Mouse (Mus musculus): ENCODE measurements at regions not wholly inside any gene's neighbourhood (a gene's known extent, or its start where the extent isn't known, plus 50 kb on each side); places are given as distances from the start of the nearest gene placed in this dataset.

GRCm38 (mm10) chr6:78599751-78600150 is 131.1 kb upstream of the Reg3g start:
- no peak for DNase-seq

GRCm38 (mm10) chr6:78570000-78570597 is 101.4 kb upstream of the Reg3g start:
- no peak for DNase-seq

DNA sequence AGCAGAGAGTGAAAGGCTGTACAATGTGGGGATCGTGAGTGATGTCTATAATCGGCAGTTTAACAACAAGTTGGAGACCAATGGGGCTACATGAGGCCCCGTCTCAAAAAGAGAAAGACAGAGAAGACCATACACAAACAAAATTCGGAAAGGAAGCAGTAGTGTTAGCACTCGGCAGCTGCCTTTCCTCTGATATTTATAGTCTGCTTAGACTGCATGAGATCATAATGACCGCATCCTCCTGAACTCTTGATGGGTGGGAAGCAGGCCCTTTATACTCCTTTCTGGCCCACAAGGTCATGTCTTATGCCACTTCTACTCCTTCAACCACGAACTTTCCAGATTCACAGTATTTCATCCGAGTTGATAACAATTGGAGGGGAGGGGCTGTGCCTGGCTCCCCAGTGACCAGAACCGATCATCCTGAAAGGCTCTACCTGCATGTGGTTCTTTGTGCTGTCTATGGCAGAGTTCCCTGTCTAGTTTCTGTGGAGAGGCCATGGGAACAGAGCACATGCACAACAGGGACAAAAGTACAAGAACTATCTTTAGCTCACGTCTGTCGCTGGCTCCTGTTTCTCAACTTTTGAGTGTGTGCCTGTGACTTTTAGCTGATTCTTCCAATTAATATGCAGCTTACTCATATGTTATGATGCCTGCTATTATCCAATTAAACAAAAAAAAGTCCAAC is 84.5 kb upstream of the Reg3g start:
- no peak for DNase-seq

GRCm38 (mm10) chr6:78552353-78552698 is 83.7 kb upstream of the Reg3g start:
- DNase-seq: no peak

DNA sequence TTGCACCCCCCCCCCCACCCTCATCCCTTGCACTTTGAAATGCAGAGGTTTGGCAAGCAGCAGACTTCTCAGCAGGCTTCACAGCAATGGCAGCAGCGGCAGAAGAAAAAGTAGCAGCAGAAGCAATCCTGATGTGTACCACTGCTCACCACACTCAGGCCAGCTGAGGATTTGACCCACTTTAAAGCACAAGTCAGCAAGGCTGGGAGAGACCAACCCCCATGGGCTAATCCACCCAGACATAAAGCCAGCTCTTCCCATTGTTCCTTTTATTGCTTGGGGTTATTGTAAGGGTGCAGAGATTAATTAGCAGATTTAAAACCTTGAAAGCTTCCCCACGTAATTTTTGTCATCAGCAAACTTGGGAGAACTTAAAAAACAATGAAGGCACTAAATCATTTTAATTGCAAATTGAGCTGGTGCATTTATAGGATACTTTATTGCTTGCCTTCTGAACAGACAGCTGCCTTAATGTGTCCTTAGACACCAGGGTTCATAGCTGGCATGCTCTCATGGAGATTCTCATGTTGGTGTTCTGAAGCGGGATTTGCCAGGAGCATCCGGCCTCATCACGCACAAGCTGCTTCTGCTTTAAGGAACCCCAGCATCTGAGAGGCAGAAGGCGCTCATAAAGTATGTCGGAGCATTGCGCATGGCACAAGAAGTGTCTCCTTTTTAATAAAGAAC is 83.1 kb upstream of the Reg3g start:
- no peak for DNase-seq

DNA sequence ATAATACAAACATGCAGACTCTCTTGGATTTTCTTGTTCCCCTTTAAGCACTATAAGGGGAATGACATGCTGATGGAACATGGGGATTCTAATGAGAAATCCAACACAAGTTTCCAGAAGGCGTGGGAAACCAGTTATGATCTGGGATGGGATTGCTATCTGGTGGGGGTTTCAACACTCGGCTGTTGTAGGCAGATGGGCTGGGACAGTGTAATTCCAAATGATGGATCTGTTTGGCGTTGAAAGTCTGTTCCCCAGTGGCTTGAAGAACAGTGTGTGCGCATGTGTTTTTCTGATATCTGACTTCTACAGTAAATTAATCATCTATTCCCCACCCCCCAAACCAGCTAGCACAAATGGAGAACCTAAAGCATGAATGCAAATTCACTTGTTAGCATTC is 79.8 kb upstream of the Reg3g start:
- no peak for DNase-seq

DNA sequence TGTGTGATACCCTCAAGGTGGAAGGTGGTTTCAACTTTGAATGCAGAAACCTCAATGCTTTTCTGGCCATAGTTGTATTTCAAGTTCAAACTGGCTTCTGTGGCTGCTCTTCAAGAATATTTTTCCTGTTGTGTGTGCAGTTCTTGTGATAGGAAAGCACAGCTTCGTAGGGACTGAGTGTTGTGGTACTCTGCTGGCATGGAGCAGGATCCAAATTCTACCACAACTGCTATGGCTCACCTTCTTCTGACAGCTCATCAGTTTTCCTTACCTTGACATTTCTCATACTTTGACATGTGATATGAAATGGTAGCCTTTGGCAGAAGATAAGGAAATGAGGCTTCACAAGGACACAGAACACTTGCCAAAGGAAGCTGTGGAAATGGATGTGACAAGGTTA is 79.0 kb upstream of the Reg3g start:
- no peak for DNase-seq

DNA sequence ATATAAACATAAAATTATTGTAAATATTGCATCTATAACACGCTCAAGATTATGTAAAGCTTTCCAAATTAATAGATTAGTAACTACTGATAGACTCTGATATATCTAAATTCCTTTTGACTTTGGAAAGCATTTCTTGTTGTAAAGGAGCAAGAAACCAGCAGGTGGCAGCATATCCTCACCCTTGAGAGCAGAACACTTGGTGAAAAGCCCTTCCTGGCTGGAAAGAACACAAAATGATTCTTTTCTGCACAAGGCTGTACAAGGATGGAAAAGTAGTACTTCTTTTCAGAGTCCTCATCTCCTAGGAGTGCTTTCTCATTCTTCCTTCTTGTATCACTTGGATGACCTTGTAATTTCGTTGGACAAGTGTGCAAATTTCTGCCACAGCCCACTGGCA is 75.6 kb upstream of the Reg3g start:
- peak; percentile 85 for DNase-seq

DNA sequence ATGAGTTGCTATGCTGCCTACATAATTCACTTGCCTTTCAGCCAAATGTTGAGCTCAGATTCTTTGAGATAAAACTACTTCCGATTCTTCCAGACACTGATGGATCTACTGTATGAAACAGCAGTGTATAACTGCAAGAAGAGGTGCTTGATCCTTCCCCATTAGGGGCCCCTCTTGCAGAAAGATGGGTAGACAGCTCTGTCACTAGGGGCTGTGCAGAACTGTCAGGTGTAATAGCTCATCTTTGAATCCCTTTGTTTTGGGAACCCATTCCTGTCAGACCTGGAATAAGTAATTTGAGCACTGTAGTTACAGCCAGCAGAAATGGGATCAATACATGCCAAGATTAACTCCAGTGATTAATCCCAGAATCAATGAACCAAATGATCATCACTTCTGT is 68.8 kb upstream of the Reg3g start:
- DNase-seq: no peak

DNA sequence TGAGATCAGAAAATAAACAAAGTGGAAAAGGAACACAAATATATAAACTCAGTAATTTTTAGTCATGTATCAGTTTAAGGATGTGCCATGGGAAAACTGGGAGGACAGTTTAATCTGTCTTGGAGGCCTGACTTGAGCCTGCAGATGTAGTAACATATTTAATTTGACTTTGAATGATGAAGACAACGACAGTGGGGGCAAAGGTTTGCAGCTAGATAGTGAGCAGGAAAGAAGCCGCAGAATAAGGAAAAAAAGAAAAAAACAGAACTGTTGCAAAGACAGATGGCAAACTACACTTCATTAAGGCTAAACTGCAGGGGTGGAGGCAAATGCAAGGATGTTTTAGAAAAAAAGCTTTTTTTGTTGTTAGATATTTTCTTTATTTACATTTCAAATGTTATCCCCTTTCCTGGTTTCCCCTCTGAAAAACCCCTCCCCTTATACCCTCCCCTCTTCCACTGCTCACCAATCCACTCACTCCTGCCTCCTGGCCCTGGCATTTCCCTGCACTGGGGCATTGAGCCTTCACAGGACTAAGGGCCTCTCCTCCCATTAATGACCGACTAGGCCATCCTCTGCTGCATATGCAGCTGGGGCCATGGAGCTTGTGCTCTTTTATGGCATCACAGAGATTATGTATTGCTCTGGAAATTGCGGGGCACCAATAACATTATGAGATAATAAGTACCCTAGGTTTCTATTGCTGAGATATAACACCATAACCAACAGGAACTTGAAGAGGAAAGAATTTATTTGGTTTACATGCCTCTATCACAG is 58.5 kb upstream of the Reg3g start:
- no peak for DNase-seq
